Mouse (Mus musculus) cerebellum, postnatal 4 days (tissue): ENCODE data around the gene Spata20.

Source experiments
- DNase-seq, 2 experiments: peaks; one replicate each; pipeline ENCODE4 v3.0.0; 2022; ENCODE audit warnings: low spot score in 2 of 2, mixed read lengths in 1 of 2

Spata20 gene

DNA sequence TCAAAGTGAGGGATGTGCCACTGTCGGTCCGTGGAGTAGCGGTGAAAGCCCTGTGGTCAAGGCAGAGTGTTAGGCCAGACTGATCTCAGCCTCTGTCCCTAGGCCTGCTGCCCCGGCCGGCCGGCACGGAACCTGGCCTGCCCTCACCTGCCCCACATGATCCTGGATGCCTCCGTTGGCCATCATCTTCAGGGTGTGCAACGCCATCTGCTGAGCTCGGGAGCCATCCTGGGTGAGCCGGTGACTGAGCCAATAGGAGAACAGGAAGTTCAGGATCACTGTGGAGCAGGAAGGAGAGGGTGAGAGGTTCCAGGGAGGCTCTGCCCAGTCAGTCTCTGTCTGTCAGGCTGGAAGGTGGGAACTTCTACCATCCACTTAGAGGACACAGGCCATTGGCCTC lies 2.5 kb downstream of the Spata20 start:
- DNase-seq: no peak

DNA sequence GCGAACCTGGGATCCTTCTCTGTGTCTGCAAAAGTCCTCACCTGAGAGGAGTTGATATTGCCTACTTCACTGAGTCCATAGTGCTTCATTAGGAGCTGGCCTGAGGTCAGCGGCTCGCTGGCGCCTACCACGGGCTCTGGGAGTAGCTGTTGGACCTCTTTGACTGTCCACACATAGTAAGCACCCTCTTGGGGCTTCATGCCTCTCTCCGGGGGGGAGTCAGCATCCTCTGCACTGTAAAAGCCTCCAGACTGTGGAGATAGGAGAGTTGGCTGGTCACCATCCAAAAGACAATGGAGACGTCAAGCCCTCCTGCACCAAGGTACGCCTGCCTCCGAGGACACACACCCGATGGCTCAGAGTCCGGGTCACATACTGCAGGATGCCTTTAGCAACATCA lies 3.2 kb downstream of the Spata20 start:
- DNase-seq: no peak

DNA sequence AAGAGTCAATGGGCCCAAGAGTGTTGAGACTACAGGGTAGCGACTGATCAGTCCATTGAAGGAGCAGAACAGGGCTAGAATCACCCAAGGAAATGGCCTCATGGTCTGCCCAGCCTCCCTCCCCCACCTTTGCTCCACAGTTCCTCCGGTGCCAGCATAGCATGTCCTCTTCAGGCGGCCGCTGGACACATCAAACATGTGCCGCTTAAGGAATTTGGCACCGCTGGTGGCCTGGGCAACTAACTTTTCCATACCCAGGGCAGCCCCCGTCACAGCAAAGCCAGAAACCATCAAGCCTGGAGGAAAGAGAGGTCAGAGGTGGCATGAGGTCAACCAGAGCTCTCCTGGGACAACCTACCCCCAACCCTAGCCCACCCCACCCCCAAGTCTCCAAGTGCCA lies 4.0 kb downstream of the Spata20 start:
- no peak for DNase-seq

DNA sequence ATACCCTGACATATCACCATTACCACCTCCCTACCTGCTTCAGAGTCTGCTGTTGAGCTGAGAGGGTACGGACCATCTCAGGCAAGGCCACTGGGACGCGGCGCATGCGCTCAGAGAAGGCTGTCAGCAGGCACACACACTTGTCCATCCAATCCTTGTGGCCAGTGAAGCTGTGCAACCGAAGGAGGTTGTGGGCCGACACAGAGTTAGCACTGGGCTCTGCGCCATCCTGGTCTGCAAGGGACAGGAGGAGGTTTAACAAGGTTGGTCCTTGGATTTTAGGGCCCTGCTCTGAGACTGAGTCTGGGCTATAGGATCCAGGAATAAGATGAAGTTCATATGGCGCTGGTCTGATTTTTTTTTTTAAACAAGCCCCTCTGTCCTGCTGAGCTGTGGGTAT lies 5.6 kb downstream of the Spata20 start:
- DNase-seq: no peak

DNA sequence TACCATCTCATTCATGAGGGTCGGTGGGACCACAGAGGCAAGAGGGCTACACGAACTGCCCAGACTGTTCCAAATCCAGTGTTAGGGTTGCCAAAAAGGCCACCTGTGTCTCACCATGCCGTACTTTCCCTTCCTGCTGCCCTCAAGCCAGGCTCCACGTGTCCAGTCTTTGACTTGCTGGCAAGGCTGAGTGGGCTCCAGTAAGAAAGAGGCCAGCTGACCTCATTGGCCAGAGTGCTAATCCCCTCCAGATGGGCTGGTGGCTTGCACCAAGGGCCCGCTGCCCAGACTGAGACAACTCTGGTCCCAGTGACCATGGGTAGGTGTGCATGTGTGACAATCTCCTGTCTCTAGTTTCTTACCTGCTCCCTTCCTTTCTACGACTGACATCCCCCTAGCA lies 8.3 kb downstream of the Spata20 start:
- peak in 1 of 2 experiments; percentile 36 for DNase-seq

DNA sequence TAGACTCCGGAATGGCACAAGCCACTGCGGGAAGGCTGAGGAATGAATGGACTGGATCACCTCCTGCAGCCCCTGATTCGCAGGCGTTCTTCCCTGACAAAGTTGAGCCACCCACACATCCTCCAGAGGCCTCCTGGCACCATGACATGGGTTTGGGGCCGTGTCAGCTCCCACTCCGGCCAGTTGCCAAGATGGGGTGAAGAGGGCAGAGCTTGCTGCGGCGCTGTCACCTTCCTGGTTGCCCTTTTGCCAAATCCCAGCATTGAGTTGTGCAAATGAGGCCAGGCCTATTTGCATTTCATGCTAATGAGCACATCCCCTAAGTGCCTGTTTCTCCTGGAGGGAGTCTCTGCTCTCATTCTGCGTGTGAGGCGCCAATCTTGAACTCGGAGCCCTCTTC lies 10.3 kb downstream of the Spata20 start:
- DNase-seq: no peak

DNA sequence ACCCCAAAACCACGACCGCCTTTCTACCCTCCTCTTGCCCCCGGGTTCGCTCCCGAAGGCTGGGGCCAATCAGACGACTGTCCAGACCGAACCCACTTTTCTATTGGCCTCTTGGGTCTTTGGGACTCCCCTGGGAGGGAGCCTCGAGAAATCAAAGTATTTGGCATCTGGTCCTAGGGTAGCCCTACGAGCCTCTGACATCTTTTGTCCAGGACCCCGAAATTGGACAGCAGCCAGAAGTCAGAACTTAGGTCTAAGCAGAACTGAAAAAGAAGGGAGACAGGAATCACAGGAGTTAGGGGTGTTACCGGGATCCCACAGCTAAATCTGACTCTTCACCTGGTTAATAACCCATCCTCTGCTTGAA lies 11.5 kb downstream of the Spata20 start:
- no peak for DNase-seq

DNA sequence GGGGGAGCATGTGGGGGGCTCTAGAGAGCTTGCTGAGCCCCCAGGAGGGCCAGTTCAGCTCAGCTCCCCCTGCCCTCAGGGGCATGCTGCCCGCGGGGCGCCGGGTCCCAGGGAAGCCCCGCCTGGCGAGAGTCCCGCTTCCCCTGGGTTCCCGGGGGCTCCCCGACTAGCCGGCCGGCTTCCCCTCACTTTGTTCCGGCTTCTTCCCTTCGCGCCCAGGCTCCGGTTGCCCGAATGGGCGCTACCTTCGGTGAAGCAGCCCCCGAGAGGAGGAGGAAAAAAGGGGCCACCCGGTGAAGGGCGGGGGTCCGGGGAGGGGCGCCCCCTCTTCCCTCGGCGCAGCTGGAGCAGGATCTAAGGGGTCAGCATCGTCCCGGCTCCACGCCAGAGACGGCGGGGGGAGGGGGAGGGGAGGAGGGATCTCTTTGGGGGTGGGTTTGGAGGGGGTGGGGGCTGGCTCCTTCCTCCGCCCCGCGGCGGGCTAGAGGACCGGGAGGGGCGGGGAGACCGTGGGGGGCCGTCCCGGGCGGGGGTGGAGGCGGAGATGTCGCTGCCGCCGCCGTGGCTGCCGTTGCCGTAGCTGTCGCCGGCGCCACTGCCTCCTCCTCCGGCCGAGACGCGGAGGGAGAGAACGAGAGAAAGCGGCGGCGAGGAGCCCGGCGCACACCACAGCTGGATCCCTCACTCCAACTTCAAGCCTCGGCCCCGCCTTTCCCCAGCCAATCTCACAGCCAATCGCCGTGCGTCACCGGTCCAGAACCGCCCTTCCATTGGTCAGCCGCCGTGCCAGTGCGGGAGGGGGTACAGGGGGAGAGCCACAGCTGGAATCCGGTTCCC lies 12.1 kb downstream of the Spata20 start, which contains the start of gene Cacna1g:
Gene Cacna1g (minus strand): TSS at position 492 of the 837 bp plus-strand sequence.
- peak; percentile 69 to 76 for DNase-seq

DNA sequence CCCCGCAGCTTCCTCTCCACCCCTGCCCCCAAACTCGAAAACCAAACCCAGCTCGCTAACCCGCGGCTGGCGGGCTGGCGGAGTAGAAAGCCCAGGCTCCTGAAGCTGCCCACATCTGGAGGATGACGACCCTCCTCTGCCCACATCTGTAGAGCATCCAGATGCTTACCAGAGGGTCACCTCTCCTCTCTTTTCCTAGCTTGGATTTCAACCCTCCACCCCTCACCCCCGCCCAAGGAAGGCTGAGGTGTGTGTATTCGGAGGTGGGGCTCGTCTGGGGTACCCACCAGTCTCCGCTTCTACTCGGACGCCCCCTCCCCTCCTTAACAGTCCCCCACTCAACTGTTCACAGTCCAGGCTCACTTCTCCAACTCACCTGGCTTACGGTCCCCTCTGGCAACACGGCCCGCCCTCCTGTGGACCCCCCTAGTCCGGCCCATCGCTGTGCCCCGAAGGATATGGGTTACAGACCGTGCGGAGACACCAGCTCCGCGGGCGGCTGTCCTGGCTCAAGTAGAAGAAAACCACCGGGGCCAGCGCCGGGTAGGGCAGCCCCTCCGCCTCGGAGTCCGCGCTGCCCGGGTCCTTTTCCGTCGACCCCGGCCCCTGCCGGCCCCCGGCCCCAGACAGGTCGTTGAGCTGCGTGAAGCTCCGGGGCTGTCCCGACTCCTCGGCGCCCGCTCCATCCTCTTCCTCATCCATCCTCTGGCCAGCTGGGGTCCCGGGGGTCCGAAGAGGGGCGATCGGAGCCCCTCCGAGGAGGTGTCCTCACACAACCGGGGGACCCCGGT lies 12.9 kb downstream of the Spata20 start:
- peak in 1 of 2 experiments; percentile 35 for DNase-seq

DNA sequence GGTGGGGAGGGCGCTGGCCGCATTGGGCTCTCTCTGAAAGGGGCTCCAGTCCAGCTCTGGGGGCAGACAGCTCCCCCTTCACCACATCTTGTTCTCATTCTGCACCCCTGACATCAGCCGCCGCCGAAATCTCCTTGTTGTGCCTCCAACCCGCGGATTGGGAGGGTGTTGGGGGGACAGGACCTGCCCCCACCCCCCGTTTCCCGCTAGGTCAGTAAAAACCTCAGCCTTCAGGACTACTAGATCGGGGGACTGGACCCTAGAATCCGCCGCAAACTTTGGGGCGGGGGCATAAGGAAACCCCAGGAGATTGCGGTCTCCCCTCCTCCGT lies 13.4 kb downstream of the Spata20 start:
- no peak for DNase-seq

DNA sequence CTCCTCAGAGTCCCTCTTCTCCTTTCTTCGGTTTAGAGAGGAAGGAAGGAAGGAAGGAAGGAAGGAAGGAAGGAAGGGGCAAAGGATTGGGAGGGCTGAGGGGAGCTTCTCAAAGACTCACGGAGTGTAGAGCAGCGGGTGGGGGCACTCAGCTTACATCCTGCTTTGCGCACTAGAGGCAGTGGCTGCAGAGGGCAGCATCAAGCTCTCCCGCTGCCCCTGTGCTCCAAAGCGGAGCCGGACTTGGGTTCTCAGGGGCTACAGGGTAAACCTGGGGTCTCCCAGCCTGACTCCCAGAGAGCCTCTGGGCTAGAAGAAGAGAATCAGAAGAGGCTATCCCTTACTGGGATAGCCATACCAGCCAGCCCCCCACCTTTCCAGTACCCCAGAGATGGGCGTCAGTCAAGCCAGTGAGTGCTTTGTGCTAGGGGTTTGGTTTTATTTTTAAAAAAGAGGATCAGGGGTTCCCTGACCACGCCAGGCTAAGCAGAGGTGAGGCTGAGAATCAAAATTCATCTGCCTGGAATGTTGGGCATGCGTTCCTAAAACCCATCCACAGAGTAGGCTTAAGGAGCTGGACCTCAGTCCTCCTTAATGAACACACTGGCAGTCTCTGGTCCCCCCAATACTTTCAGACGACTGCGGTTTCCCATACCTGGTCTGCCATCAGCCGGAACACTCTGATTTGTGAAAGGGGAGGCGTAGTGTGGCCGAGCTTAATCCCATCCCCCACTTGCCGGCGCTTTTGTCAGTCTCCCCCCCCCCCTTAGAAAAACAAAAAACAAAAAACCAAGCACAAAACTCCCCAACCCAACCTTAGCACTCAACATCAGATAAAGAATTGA lies 14.0 kb downstream of the Spata20 start:
- DNase-seq: no peak

DNA sequence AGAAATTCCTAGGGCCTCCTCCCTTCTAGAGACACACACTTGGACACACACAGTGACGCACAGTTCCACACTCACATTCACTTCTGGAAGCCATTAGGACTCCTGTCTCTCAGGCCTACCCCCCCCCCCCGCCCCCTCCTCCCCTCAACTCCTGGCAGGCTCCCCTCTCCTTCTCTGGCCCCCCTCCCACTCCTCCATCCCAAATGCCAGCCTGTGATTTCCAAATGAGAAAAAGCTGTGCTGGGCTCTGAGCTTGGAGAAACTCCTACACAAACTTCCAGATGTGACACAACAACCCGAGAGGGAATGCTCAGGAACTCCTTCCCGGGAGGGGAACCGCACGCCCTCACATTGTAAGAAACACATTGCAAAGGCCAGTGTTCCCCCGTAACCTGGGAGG lies 15.6 kb downstream of the Spata20 start:
- no peak for DNase-seq

DNA sequence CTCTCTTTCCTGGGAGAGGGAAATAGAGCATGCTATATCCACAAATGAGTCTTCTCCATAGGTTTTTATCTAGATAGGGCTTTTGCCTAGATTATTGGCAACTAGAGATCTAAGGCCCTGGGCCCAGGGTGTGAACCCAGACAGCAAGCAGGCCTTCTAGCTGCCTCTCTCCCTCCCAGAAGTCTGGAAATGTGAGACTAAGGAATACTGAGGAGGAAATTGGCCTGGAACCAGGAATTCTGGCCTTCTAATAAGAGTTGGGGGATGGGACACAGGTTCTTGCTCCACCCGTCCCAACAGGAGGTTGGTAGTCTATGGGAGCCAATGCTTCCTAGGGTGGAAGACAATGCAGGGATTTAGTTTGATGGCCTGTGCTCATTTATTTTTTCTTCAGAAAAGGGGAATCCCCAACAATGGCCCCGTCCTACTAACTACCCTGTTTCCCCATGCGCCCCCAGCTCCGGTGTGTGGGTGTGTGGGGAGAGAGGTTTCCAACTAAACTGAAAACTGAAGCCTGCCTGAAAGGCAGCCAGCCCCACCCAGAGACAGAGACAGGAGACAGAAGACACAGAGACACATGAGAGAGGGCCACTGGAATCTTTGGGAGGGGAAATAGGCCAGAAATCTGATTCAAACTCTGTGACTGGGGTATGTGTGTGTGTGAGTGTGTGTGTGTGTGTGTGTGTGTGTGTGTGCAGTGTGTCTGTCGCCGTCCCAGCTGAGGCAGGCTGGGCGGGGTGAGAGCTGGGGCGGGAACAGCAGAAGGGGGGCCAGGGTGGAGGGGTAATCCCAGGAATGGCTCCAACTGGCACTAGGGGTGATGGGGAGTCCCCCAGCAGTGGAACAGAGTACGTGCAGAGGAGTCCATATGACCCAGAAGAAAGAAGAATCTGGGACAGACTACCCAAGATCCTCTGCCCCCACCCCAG lies 16.6 kb downstream of the Spata20 start:
- DNase-seq: no peak

DNA sequence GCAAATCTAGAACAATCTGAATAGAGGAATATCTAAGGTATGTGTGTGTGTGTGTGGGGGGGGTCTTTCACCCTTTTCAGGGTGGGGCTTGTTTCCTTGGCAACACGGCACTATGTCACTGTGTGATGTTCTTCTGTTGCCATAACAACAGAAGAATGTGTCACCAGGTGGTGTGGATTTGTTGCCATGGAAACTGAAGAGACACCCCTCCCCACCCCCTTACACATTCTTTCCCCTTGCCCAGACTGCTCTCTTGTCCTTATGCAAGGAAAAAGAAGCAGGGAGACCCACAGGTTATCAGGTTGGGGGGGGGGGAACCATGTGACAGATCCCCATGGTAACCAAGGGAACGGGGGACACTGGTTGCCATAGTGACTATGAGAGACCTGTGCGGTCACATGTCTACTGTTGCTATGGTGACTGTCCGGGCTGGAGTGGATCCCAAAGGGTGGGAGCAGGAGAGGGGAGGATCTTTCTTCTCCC lies 17.4 kb downstream of the Spata20 start:
- DNase-seq: peak in 1 of 2 experiments; percentile 76

DNA sequence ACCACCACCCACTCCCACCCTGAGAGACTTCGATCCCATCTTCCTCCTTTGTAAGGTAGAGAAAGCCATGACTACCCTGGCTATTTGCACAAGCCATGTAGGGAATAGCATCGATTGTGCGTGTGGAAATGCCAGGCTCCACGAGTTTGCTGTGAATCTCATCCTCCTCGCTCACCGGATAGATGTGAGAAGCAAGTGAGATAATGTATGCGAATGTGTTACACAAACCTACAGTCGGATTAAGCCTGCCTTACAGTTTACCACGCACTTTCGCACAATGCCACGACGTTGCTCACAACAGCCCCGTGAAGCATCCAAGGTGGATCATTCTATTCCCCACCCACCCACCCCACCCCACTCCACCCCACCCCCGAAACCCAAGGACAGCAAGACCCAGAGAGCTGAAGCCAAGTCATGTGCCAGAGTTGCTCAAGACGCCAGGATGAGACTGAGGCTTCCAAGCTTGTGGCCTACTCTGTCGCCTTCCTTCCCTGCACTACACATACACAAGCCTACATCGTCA lies 19.6 kb downstream of the Spata20 start:
- no peak for DNase-seq

DNA sequence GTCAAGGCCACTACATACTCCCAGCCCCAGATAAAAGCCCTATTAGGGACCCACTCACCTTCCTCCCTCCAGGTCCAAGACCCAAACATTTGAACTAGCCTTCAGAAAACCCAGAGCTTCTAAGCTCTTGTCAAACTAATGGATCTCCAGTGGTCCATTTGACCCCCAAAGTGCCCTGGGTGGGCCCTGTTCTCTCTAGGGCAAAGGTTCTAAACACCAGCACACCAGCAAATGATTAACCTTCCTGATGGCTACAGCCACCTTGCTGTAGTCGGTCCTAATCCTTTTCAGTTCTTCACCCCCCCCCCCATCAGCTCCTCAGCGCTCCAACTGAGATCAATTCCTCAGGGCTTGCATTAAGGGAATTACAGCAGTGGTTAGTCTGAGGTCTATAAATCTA lies 21.8 kb downstream of the Spata20 start:
- no peak for DNase-seq

DNA sequence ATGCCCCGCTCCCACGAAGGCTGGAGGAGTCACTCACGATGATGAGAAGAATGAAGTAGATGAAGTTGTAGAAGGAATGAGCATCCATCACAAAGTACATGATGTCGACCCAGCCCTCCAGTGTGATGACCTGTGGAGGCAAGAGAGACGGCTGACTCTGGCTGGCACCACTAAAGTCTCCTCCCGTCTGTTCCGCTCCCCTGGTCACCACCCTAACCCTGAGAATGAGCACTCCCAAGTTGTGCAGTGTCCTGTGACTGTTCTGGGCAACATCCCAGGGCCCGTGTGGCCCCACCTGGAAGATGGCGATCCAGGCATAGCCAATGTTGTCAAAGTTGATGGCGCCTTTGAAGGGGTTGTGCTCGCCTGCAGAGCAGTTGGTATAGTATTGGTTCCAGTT lies 24.1 kb downstream of the Spata20 start:
- no peak for DNase-seq

DNA sequence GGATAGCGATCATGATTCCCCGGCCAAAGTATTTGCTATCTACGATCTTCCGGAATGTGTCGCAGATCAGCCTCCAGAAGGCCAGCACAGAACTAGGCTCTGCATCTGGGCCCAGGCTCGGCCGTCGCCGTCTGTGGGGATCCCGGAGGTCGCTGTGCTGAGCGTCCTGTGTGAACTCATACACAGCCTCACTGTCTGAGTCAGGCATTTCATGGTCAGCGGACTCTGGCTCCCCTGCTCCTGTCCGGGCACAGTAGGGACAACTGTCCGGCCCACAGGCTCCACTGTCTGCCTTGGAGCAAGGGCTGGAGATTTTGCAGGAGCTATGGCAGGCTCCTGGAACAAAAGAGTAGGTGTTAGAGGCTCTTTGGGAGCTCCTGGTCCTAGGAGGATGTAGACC lies 29.0 kb downstream of the Spata20 start:
- DNase-seq: no peak

DNA sequence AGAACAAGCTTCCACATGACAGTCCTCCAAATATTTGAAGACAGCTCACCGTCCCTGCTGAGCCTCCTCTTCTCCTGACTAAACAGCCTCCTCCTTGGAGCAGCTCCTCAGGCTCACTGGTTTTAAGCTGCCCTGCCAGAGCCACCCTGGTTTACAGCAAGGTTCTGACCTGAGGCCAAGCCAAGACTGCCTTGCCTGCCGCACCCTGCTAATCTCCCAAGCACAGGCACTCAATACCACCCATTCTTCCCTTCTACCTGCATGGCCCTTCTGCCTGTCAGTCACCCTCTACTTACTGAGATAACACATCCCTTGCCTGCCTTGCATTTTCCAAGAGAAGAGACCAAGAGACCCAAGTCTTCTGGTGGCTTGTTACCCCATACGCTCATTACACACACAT lies 29.6 kb downstream of the Spata20 start:
- DNase-seq: no peak

DNA sequence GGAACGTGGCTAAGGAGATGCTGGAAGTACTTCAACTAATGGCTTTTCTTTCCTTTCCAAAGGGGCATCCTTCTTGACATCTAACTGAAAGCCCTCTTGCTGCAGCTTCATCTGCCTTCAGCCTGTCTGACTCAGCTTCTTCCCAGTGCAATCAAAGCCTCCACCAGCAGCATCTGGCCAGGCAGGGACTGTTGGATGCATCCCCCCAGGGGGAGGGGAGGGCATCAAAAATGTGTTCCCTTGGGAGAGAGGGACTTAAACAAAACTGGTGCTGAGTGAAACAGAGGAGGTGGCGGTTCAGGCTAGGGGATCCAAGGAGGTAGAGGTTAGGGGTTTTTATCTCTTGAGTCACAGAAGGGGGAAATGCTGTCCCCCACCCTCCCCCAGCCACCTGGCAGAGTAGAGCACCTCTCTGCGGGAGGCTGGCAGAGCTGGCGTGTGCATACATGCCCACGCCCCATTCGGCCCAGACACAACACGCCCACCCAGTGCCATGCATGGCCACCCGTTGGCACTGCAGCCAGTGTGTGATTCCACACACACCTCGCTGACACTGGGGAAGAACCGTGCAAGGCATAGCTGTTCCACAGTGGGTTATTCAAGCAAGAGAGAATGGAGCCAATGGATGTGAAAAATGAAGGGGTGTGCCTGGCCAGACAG lies 30.7 kb downstream of the Spata20 start:
- no peak for DNase-seq
